Mouse (Mus musculus): ENCODE results near the gene Gpc6.
A peak's percentile ranks its signal among the peaks of the same experiment; 100 is the strongest.

Gene Gpc6

DNA sequence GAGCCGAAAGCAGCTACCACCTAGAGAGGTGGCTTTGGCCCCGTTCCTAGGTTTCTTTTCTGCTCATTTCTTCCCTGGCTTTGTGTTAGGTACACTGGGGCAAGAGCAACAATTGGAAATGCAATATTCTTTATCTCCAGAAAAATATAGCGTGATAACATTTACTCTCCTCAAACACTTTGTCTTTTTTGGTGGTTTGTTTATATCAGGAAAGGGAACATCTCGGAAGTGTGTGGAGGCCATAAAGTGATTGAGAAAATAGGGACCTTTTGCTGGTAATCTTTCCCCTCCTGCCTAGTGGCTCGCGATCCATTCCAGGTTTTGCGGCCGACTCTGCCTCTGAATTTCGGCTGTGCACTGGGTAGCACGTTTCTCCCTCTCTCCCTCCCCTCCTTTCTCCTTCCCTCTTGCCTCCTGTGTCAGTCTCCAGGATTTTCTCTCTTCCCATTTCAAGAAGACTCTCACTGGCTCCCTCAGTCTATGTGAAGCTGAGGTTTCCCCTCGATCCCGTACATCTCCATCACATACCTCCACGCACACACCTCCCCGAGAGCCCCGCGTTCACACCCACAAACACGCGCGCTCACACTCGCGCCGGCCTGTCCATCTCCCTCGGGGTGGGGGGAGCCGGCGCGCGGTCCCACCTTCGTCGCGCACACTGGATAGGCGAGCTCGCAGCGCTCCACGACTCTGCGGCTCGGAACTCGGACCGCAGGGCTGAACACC lies at the start of gene Gpc6:
TSS of gene Gpc6 (plus strand) at position 440 of the 726 bp plus-strand sequence.
- DNase-seq (ENCODE audit: low spot score in 2 of 2) = peak; percentile 73 to 83

DNA sequence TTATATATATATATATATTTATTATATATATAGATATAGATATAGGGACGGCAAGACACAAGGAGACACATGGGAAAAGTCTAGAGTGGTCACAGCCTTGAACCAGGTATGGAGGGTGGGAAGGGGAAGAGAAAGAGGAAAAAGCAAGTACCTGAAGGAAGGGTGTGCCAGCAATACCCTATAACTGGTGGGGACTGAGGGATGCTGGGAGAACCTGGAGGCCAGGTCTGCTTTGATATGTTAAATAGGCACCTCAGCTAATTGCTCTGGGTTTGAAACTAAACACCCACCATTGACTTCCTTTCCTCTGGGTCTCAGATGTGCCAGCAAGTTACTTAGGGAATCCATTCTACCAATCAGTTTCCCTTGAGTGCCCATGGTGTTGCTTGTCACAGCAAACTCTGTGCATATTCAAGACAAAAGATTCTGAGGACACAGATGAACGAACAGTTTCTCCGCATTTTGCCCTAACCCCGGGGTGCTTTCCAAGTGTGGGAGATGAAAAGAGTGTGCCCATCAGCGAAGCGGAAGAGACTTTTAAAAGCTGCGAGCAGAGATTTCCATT lies 42.6 kb upstream of the Gpc6 start:
- DNase-seq (ENCODE audit: low spot score in 2 of 2) = no peak

DNA sequence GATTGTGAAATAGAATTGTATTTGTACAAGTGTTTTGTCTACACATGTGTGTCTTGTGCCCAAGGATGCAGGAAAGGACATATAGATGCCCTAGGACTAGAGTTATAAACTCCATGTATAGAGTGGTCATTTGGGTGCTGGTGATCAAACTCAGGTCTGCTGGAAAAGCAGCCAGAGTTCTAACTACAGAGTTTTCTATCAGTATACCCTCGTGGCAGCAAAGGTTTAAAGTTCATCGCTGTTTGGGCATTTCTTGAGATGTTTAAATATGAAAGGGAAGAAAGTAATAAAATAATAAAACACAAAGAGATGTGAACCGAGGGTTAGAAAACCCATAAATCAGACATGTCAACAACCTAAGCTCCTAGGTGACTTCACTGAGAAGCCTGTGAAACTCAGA lies 30.8 kb upstream of the Gpc6 start:
- DNase-seq (ENCODE audit: low spot score in 2 of 2) = no peak

DNA sequence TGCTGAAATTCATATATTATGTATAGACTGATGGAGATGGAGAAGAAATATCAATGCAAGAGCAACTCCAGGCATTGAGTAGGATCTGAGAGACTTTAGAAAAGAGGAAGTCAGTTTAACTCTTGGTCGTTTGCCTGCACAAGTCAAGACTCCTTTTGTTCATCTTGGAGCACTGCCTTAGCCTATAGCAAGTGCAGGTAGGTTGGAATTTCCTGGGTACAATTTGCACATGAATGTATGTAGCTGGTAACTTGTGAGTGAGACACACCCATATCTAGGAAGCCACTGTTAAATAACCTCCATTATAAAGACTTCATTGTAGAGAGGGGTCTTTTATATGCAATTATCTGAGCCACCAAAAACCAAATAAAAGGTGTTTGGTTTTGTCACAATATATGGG lies 27.1 kb upstream of the Gpc6 start:
- DNase-seq (ENCODE audit: low spot score in 2 of 2) = no peak

DNA sequence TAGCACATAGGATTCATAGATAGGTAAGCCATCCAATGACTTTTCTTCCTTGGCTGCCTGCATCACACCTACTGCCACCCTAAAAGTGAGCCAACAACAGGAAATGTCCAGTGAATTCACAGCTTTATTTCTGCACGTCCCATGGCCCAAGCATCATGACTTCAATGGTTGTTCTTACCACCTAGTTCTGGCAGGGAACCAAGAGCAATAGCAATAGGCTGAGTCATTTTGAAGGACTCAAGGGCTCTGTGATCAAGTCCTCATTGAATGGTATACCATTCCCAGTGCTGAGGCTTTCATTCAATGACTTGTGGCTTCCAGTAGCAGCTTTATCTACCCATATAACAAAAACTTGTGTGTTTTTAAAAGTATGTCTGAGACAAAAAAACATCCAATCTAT lies 13.3 kb upstream of the Gpc6 start:
- DNase-seq (ENCODE audit: low spot score in 2 of 2) = no peak

DNA sequence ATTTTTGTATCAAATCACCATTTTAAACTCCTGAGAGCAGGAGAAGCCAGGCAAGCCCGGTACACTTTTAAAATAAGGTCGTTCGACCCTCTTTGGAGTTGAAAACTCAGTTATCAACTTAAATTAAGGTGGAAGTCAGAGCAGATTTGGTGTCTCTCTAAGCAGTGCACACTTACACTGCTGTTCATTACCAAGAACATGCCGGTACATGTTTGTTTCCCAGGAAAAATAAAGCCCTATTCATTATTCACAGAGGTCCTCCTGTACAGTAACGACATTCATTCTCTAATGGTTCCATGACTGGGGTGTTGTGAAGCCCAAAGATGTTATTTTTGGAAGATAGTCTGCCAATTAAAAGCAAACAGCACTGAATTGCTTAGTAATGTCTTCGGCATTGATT lies 8.2 kb upstream of the Gpc6 start:
- DNase-seq (ENCODE audit: low spot score in 2 of 2) = no peak

DNA sequence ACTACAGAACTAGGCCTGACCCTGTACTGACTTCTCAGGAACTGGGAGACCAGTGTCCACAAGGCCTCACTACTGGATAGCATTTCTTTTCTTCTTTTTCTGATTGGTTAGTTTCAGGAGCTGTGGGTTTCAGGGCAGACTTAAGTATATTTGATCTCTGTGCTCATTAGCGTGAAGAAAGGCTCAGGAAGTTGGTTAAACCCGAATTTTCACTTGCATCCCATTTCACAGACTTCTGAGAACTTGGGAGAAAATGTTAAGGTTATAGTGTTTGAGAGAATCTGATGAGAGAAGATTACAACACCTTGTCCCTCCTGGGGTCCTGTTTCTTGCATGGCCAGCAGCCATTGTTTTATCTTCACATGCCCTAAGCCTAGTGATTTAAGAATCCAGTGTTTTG lies 849 bp upstream of the Gpc6 start:
- no peak for DNase-seq (ENCODE audit: low spot score in 2 of 2)

DNA sequence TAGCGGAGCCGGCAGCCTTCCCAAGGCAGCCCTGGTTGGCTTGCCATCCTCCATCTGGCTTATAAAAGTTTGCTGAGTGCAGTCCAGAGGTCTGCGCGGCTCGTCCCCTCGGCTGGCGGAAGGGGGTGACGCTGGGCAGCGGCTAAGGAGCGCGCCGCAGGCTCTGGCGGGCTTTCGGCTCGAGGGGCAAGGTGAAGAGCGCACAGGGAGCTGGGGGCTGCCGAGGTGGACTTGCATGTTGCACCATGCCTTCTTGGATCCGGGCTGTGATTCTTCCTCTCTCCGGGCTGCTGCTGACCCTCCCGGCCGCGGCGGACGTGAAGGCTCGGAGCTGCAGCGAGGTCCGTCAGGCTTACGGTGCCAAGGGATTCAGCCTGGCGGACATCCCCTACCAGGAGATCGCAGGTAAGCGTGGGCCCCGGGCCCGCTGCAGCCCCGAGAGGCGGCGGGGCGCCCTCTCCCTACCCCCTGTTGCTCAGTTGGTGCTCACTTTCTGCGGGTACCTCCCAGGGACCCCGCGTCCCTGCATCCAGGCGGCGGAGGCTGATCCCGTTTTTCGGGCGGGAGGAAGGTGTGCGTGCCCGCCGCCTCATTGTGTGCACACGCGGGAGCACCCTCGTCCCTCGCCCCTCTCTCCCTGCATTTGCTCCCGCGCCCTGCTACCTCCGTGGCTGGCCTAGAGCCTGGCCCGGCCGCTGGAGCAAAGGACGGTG lies 732 bp downstream of the Gpc6 start:
- DNase-seq (ENCODE audit: low spot score in 2 of 2) = peak; percentile 34 to 44

DNA sequence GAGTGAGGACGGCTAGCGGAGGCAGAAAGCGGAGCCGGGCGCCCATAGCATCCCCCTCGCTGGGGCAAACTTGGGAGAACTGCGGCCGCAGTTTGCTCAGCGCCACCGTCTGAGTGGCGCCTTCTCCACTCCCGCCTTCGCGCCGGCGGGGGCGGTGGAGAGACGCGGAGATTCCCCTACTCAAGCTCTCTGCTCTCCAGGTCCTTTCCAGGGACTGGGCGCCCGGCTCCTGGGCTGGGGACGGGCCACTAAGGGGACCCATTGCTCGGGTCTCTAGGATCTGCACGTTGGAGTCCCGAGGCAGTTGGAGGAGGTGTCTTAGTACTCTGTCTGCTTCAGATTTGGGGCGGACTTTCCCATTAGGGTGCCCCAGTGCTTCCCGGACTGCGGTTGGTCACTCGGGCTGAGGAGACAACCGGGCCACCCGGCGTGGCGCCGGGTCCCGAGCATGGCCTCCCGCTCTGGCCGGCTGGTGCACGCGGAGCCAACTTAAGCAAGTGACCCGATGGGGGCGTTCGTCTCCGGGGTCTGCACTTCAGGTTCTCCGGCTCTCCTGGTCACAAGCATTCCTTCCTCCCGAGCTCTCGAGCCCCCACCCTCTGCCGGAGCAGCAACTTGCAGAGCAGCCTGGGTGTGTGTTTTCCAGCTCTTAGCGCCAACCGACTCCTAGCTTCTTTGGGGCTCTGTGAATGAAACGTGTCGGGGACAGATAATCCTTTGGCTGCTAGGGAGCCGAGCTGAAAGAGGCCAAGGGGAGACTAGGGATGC lies 1.5 kb downstream of the Gpc6 start:
- DNase-seq (ENCODE audit: low spot score in 2 of 2) = peak; percentile 61 to 72

DNA sequence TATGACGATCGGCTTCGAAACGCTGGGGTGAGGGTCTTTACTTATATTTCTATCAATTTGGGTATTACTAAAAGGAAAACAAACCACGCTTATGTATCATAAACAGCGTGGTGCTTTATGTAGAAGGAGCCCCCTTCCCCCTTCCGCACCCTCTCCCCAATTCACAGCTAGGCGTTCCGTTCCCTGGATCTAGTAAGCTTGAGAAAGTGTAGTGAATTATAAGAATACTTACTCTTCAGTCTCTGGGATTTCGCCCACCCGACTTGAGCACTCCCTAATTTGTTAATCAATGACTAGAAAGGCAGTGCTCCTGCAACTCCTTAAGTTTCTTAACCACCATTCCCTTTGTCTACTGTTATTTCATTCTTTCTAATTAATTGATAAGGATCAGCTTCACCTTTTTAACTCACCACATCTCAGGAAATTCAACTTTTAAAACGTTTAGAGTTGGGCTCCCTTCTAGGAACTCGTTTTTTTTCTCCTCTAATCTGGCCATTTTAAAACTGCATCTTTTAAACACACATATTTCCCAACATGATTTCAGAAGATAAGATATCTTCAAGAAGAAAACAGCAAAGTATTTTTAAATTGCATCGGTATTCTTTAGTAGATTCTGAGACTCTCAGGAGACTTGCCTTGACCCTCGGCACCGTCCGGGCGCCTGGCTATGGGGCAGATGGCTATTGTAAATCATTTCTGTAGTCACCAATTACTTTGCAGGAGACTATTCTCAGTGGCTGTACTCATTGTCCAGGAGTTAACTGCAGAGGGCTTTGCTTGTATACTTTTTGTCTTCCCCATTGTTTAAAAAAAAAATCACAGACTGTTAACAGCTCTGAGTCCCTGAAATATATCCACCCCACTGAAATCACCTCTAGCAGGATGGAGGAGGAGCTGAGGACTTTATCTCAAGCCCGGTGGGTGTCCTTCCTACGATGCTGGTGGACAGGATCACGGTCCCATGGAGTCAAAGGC lies 2.5 kb downstream of the Gpc6 start:
- no peak for DNase-seq (ENCODE audit: low spot score in 2 of 2)

DNA sequence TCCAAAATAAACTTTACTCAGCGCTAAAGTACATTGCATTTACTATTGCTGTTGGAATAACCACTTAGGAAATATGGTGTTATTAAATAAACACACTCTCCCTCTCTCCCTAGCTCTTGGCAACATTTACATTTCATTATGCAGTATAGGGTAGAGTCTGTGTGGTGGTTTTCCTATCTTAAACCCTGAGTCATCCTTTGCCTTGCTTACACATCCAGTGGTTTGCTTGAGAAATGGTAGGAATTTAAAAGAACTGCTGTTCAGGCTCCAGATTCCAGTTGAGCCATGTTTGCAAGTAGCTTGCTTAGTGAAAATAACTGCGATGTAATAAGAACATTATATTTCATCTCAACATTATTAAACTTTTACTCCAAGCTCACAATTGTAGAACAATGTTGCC lies 3.3 kb downstream of the Gpc6 start:
- DNase-seq (ENCODE audit: low spot score in 2 of 2) = no peak

DNA sequence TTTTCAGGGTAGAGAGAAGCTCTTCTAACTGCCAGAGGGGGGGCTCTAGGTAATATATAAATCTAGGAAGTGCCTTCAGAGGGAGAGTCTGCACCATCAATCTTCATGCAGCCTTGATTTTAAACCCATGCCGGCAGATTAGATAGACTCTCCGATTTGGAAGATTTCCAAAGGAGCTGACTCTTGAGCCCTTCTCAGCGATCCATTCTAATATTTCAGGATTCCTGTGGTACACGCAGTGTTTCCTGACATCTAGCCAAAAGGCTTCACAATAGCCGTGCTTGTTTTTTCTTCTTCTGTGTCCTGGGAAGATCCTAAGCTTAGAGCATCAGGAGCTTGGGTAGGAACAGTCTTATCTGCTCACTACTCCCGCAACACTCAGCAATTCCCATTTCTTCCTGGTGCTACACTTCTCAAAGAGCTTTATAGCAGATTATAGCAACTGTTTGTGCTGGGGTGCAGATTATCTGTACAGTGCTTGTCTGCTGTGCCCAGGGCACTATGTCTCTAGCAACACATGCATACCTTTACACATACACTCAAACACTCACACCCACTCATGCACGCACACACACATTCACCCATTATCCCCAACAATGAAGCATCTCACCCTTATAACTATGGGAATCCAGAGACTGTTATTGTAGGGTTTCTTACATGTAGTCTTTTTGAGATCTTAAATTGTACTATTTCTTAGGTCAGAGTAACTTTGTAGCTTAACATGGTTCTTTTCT lies 3.8 kb downstream of the Gpc6 start:
- DNase-seq (ENCODE audit: low spot score in 2 of 2) = no peak

DNA sequence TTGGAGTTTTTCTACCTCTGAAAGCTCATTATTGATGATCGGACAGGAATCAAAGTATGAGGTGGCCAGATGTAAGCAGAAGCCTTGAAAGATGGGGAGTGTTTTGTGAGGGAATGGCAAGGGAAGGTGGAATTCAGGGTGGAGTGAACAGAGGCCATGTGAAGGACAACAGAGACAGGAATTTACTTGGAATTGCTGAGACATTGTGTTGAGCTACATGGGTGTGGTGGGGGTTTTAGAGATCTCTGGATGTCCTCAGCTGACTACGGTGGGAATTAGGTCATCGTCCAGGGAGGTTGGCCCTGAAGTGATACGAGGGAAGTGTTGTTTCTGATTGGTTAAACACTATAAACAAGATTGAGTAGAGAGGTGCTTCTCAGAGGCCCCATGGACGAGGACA lies 8.7 kb downstream of the Gpc6 start:
- DNase-seq (ENCODE audit: low spot score in 2 of 2) = no peak

DNA sequence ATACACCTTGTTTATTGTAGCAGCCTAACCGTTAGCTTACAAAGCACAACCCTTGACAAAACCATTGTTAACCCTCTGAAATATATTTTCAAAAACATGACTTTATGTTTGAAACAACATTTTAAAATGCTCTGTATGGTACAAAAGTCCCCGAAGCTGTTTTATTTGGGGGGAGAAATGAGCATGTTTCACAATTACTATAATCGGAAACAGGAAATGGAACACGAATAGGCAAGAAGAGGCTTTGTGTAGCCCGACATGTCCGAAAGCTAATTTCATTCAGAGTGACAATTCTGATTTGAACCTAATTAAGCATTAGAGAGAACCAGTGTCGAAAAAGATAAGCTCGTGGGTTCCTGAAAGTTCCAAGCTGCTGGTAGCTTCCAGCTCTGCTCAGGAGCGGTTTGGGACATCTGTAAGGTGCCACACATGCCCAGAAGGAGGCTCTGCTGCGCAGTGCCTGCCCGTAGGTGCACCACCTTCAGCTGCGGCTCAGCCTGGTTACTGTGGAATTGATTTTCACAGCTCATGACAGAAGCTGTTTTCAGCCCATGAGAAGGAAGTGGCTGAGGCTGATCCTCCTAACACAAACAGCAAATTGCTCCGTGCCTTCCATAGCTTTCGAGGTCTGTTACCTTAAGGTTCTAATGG lies 12.9 kb downstream of the Gpc6 start:
- DNase-seq (ENCODE audit: low spot score in 2 of 2) = peak in 1 of 2 experiments; percentile 17

DNA sequence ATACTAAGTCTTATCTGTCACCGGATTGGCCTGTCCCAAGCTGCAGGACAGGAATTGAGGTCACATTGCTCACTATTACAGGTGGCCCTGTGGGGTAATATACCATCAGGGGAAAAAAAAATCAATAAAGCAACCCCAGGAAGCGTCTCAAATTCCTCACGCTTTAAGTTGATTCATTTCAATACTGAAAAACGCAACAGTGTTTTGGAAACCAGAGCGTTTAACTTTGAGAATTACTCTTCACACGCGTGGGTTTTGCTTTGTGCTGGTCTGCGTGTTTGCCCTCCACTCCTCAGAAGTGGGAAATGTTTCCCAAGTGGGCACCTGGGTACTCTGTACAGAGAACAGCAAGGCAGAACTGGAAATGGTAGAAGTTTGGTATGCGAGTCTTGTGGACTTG lies 13.6 kb downstream of the Gpc6 start:
- DNase-seq (ENCODE audit: low spot score in 2 of 2) = no peak

DNA sequence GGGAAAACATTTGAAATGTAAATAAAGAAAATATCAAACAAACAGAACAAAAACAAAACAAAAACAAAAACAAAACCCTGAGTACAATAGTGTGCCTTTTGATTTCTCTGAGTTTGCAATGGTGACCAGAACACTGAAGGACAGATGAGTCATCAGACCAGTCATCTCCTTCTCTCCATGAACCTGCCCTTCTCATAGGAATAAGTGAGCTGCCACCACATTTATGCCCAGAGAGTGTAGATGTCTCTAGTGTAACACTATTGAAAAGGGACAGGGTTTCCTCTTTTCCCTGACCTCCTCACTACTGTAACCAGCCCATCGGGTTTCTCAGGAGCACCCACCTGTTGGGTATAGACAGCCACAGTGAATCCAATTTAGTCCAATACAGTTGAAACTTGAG lies 14.4 kb downstream of the Gpc6 start:
- no peak for DNase-seq (ENCODE audit: low spot score in 2 of 2)

DNA sequence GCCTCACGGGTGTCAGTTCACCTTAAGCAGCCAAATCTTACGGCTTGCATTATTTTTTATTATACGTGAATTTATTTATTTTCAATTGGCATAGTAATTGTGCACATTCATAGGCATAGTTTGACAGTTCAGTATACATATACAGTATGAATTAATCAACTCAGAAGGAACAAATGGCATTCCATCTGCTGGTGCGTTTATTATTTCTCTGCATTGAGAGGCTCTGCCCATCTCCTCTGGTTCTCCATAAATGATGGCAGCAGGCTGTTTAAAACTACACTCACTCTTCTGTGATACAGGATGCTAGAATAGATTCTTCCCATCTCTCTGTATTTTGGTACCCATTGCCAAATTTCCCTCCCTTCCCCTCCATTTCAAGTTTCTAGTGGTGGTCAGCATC lies 16.7 kb downstream of the Gpc6 start:
- DNase-seq (ENCODE audit: low spot score in 2 of 2) = no peak

DNA sequence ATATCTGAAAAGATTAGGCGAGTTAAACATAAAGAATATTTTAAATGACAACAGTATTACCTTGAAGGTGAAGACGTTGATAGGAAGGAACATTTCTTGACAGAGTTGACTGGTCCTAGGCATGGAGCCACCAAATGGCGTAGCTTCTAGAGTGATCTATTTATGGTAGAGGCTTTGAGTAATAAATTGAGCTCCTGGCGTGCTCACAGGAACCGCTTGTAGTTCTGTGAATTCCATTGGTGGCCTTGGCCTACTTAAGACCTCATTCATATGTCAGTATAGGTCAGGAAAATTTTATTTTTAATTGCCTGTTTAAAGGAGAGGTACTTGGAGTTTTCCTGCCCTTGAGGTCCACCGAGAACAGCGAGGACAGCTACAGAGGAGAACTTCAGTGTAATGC lies 18.6 kb downstream of the Gpc6 start:
- no peak for DNase-seq (ENCODE audit: low spot score in 2 of 2)

DNA sequence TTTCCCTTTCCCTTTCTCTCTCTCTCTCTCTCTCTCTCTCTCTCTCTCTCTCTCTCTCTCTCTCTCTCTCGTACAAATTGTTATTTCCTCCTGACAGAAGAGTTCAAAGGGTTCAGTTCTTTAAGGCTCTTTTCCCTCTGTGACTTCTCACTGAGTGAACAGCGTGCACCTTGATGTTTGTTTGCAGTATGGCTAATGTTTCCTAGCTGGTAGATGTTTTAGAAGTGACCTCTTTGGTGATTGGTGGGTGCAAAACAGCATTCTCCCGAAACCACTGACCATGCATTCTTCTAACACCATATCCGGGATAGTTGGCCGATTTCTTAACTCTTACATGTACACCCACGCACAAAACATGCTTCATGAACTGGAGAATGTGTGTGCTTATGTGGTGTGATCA lies 20.9 kb downstream of the Gpc6 start:
- DNase-seq (ENCODE audit: low spot score in 2 of 2) = no peak

DNA sequence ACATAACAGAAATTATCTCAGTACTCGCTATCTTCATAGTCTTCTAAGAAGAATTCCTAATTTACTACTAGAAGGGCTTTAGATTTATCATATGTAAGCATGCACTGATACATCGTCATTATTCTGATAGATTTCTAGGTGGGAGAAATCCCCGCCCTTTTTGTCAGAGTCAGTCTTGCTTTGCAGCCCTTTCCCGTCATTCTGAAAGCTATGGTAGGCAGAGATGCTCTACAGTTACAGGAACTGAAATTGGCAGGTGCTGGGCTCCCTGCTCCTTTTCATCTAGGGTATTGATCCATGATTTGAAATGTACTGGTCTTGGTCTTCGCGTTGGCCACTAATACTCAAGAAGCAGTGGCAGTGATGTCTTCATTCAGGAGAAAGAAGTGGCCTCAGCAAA lies 22.3 kb downstream of the Gpc6 start:
- no peak for DNase-seq (ENCODE audit: low spot score in 2 of 2)

All from cerebellum, postnatal 4 days (tissue).